Mouse (Mus musculus): ENCODE results near the gene Rmdn3.

Gene Rmdn3

GRCm38 (mm10) chr2:119106583-119106982, 50.3 kb downstream of the Rmdn3 start:
- CTCF ChIA-PET: no interaction called here

- CTCF ChIA-PET: no interaction called here
Measured at GRCm38 (mm10) chr2:119101552-119101951, 55.3 kb downstream of the Rmdn3 start.
